Mouse (Mus musculus): Measurements from ENCODE around the gene Mical3.

Mical3 gene

DNA sequence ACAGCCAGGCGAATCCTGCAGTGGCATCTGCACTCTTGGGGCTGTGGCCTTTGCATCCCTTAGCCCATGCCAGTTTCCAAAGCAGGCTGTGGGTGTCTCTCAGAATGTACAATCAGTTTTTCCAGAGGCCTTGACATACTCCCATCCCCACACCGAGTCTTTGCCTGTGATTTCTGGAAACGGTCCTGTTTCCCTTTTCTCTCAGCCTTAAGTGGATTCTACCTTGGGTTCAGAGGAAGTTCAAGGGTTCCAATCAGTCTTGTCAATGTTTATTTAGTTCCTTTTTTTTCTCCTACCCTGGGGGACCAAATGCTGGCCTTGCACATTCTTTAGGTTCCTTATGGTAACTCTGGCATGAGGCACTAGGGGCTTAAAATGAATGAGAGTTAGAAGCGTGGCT lies 16.0 kb upstream of the Mical3 start:
- in situ Hi-C loops (cut with MboI, MseI): no loop called here

- in situ Hi-C loops (cut with MboI, MseI): no loop called here
Measured at GRCm38 (mm10) chr6:121145906-121146305, 15.1 kb upstream of the Mical3 start.

DNA sequence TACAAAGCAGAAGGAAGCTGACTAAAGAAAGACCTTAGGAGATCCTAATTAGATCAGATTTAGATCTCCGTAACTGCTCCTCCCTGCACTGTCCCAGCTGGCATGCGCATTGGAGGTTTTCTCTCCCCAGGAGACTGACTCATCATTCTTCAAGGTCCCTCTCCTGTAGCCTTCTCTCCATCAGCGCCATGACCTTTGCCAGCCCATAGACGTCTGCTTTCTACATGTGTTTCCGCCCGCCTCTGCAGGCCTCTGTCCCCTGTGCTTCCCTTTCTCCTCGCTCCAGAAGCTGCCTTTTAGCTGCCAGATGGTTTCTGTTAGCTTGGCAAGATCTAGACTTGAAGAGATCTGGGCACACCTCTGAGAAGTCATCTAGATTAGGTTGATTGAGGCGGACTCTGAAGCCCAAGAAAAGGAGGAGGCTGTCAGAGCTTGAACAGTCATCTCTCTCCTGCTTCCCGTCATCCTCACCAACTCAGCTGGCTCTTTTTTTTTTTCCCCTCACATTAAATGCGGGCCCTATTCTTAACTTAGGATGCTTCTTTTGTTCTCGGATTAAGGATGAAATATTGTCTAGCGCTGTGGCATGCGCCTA lies 14.3 kb upstream of the Mical3 start:
- in situ Hi-C loops (cut with MboI, MseI): no loop called here

DNA sequence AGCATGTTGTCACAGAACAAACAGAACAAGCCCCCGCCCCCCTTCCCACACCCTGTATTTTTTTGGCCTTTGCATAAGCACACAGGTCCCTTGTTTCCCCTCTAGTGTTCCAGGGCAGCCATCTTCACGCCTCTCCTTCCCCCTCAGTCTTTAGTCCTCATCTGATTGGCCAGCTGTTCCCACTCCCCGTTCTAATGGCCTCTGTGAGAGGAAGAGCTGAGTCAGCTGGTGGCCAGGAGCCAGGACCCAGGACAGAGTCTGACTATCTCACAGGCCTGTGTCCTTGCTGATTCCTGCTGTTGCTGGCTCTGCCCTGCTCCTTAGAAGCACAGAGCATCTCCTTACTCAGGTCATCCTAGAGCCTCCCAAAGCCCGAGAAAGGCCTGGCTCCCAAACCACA lies 13.3 kb upstream of the Mical3 start:
- in situ Hi-C loops (cut with MboI, MseI): no loop called here

DNA sequence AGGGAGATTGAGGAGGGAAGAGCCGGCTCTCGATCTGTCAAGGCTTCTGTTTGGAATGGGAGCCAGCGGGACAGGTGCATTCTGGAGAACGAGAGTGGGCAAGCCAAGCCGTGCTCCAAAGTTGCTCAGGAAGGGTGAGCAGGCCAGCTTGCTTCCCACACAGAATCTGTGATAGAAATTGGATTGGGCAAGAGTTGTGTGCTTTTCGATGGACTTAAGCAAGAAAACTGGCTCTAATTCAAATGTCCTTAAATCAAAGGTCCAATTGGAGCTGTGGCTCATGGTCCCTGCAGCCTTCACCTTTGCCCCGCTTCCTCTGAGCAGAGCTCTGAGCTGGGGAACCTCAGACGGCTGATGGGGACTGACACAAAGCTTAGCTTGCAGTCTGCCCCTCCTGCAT lies 12.6 kb upstream of the Mical3 start:
- in situ Hi-C loops (cut with MboI, MseI): no loop called here

DNA sequence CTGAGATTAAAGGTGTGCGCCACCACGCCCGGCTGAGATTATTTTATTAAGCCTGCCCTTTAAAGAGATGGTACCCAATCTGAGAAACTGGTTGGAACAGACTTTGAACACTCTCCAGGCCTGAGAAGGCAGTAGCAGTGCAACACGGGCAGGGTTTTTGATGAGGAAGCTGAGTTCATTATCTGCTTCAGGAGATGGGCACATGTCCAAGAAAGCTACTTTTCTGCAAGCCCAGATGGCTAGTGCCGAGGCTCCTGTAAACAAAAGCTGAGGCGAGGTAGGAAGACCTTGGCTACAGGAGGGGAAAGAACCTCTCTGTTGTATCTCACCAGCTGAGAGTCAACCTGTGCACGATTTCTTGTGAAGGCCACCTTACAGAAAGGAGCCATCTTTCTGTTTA lies 11.5 kb upstream of the Mical3 start:
- in situ Hi-C loops (cut with MboI, MseI): no loop called here

GRCm38 (mm10) chr6:121139271-121139670 lies 8.5 kb upstream of the Mical3 start:
- in situ Hi-C loops (cut with MboI, MseI): loop anchor here in 1 of 2 experiments (5.0 kb wide), 1 partner anchor 33 kb away; no protein-coding TSS in a partner anchor

- in situ Hi-C loops (cut with MboI, MseI): loop anchor here in 1 of 2 experiments (5.0 kb wide), 1 partner anchor 34 kb away; no protein-coding TSS in a partner anchor
Measured at GRCm38 (mm10) chr6:121138338-121139040, 7.7 kb upstream of the Mical3 start.

DNA sequence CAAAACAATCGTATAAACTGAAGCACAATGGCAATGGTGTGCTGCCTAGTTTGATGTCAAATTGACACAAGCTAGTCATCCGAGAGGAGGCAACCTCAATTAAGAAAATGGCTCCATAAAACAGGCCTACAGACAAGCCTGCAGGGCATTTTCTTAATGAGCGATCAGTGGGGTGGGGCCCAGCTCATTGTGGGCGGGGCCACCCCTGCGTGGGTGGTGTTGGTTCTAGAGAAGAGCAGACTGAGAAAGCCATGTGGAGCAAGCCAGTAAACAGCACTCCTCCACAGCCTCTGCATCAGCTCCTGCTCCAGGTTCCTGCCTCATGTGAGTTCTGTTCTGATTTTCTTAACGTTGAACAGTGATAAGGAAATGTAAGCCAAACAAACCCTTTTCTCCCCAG lies 6.4 kb upstream of the Mical3 start:
- in situ Hi-C loops (cut with MboI, MseI): loop anchor here in 1 of 2 experiments (5.0 kb wide), 1 partner anchor 35 kb away; no protein-coding TSS in a partner anchor

GRCm38 (mm10) chr6:121134884-121135283 lies 4.1 kb upstream of the Mical3 start:
- in situ Hi-C loops (cut with MboI, MseI): loop anchor here in 1 of 2 experiments (5.0 kb wide), 1 partner anchor 37 kb away; no protein-coding TSS in a partner anchor

DNA sequence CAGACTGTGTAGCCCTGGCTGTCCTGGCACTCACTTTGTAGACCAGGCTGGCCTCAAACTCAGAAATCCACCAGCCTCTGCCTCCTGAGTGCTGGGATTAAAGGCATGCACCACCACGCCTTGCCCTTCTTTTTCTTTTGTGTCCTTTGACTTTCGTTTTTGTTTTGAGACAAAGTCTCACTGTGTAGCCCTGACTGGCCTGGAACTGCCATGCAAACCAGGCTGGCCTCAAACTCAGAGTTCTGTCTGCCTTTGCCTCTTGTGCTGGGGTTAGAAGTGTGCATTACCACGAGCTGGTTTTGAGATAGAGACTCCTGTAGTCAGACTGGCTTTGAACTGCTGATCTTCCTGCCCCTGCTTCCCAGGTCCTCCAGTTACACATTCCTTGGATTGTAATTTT lies 3.5 kb upstream of the Mical3 start:
- in situ Hi-C loops (cut with MboI, MseI): no loop called here

GRCm38 (mm10) chr6:121130039-121130705 lies 627 bp downstream of the Mical3 start:
- in situ Hi-C loops (cut with MboI, MseI): no loop called here

- in situ Hi-C loops (cut with MboI, MseI): no loop called here
Measured at GRCm38 (mm10) chr6:121129506-121129905, 1.3 kb downstream of the Mical3 start.

GRCm38 (mm10) chr6:121128736-121129135 lies 2.1 kb downstream of the Mical3 start:
- in situ Hi-C loops (cut with MboI, MseI): no loop called here

DNA sequence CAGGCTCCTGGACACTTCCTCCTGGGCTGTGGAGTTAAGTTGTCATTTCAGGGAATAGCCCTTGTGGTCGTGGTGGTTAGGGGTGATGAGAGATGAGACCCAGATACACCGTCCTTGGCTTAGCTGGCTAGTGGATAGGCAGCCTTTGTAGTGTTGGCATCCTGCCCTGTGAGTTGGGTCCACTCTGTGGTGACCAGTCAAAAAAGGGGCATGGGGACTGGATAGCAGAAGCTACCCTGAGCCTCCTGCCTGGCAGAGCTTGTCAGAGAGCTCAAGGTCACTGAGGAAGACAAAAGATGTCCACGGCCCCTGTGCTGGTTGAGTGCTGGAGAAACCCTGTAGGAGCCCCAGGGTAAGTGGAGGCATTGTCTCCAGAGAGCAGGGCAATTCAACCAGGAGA lies 3.1 kb downstream of the Mical3 start:
- in situ Hi-C loops (cut with MboI, MseI): no loop called here

GRCm38 (mm10) chr6:121126202-121126601 lies 4.6 kb downstream of the Mical3 start:
- in situ Hi-C loops (cut with MboI, MseI): no loop called here

DNA sequence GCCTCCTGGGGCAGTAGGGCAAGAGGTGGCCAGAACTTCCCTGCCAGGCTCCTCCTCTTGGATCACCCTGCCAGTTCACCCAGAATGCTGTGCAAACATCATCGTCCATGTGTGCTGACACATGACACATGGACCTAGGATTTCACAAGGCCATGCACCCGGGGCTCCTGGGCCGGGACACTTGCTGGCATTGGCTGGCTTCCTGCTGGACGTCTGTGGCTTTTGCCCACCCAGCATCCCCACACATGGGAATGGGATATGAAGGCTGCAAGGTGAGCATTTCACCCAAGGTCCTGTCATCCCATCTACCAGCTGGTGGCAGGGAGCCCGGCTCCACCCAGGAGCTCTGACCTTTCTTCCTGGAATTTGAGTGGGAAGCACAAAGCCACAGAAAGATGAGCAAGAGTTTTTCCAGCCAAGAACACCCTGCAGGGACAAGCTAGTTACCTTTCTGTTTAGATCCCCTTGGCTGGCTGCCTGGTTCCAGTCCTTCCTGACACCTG lies 8.0 kb downstream of the Mical3 start:
- in situ Hi-C loops (cut with MboI, MseI): loop anchor here (5.0 kb wide), 2 partner anchors 110 to 150 kb away; no protein-coding TSS in a partner anchor

GRCm38 (mm10) chr6:121120776-121121175 lies 10.0 kb downstream of the Mical3 start:
- in situ Hi-C loops (cut with MboI, MseI): loop anchor here (5.0 kb wide), 2 partner anchors 108 to 148 kb away; no protein-coding TSS in a partner anchor

GRCm38 (mm10) chr6:121117971-121118755 lies 12.6 kb downstream of the Mical3 start:
- in situ Hi-C loops (cut with MboI, MseI): no loop called here

- in situ Hi-C loops (cut with MboI, MseI): no loop called here
Measured at GRCm38 (mm10) chr6:121117142-121117541, 13.7 kb downstream of the Mical3 start.

DNA sequence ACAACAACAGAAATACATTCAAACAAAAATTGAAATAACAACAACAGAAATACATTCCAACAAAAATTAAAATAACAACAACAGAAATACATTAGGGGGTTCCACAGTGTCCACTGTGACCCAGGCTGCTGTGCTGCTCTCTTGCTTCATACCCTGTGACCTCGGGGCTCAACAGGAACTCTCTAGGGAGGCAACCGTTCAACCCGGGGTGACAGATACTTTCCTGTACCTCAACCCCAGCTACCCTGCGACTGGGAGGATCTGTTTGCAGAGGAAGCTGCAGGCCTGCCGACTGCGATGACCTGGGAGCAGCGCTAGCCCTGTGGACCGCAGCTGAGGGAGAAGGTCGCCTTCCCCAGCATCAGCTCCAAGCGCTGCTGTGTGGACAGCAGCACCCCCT lies 14.4 kb downstream of the Mical3 start:
- in situ Hi-C loops (cut with MboI, MseI): no loop called here
